Mouse (Mus musculus): ENCODE results near the gene Znhit3. TPM values are rescaled to one million over a fixed set of nuclear protein-coding genes. Genes with fewer than 3 reads are reported as not detected.
A peak's percentile ranks its signal among the peaks of the same experiment; 100 is the strongest.

Gene Znhit3
- polyA plus RNA-seq, 1 experiment from 2014 or later: 21.8 TPM

DNA sequence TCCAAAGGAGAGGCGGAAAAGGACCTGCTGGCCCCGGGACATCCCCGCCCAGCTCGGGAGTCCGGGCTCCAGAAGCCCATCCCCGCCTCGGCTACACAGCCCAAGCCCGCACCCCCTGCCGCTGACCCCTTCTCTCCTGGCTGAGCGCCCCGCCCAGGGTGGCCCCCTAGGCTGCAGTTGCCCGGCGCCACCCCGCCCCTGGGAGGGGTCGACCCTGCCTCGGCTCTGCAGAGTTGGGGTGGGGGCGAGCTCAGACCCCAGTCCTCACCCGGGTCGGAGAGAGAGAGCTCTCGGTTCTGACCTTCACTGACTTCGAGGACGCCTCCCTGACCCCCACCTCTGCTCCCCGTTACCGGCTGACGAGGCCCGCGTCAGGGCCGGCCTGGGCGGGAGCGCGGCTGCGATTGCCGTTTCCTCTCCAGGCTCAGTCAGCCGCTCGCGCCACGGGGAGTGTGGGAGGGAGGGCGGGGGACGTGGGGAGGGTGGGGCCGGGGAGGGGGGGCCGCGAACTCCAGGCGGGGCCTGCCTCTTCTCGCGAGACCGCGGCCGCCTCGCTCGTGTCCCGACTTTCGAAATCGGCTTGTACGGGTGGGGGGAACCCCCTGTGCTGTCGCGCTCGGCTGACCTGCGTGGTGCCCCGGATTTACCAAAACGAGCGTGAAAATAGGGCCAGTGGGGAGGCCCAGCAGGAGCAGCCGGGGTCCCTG, 45.7 kb downstream of the Znhit3 start, which contains the start of gene Ggnbp2:
Ggnbp2 (minus strand) TSS at position 481 of the 707 bp plus-strand sequence.
- H3K9me3 ChIP-seq (ENCODE audit: low read length): no peaks in the 10 kb centered on the region
- peak within 1 kb of the TSS; percentile 80 for H3K4me2 ChIP-seq (ENCODE audit: low read depth, low read length)
- H3K9ac ChIP-seq (replicated peaks): peak within 1 kb of the TSS; percentile 99
- ATAC-seq: peak; percentile 81
- H3K4me3 ChIP-seq (ENCODE audit: low read depth, low read length): peak within 1 kb of the TSS; percentile 100
- no peaks in the 10 kb centered on the region for H3K27me3 ChIP-seq (ENCODE audit: insufficient read depth, low read length)
- WGBS (ENCODE audit: insufficient replicate concordance): 0% methylated on average over 41 of the region's 62 CpGs
- H3K36me3 ChIP-seq (replicated peaks; ENCODE audit: insufficient read depth, low read length): peaks cover 13% of the 10 kb centered on the region
- H3K27ac ChIP-seq (ENCODE audit: low read depth): peak within 1 kb of the TSS; percentile 100
- peaks cover 19% of the 10 kb centered on the region for H3K4me1 ChIP-seq (ENCODE audit: insufficient read depth)
- peak; percentile 96 for DNase-seq
- TF ChIP-seq CTCF (IDR thresholded peaks at IDR 0.05; ENCODE audit: low read depth): 0 out of 2 replicates have a peak, but pooled peaks have one; percentile 6
- TF ChIP-seq EP300 (IDR thresholded peaks at IDR 0.05; ENCODE audit: low read depth): peak; percentile 72

DNA sequence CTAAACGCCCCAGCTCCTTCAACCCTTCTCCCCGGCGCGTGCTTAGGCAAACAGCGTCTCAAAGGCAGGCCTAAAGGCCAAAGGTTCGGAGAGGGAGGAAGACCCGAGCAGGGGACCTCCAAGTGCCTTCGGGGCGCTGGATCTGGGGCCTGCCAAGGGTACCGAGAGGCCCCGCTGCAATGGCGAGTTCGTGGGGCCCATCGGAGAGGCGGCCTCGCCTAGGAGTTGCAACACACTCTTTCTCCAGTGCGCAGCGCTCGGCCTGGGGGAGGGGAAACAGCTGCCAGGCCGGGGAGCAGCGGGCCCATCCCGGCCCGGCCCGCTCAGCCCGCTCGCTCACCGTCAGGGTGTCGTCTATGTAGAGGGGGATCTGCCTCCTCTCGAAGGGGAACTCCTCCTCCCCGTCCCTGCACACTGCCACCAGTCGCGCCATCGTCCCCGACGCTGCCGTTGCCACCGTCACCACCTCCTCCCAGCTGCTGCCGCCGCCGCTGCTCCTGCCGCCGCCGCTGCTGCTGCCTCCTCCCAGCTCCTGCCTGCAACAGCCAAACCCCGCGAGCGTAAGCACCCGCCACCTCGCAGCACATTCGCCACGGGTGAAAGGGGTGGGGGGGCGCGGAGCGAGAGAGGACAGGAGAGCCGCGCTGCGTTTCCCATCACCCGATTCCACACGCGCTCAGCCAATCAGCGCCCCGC, 46.5 kb downstream of the Znhit3 start:
- Histone ChIP-seq H3K27me3 (ENCODE audit: insufficient read depth, low read length) (no peaks in the 10 kb centered on the region), H3K4me2 (ENCODE audit: low read depth, low read length) (peak overlapping the region; percentile 80), H3K36me3 (replicated peaks; ENCODE audit: insufficient read depth, low read length) (peaks cover 13% of the 10 kb centered on the region), H3K27ac (ENCODE audit: low read depth) (peak overlapping the region; percentile 100), H3K4me1 (ENCODE audit: insufficient read depth) (peaks cover 19% of the 10 kb centered on the region), H3K9me3 (ENCODE audit: low read length) (no peaks in the 10 kb centered on the region), H3K9ac (replicated peaks) (peak overlapping the region; percentile 99), H3K4me3 (ENCODE audit: low read depth, low read length) (peak overlapping the region; percentile 100)
- DNase-seq (peak; percentile 97), ATAC-seq (peak; percentile 67)
- WGBS (ENCODE audit: insufficient replicate concordance): 1% methylated on average over 50 of the region's 61 CpGs
- TF ChIP-seq CTCF (IDR thresholded peaks at IDR 0.05; ENCODE audit: low read depth) (peak; percentile 12; the same call in 1 of the 2 replicates), EP300 (IDR thresholded peaks at IDR 0.05; ENCODE audit: low read depth) (no peak)

DNA sequence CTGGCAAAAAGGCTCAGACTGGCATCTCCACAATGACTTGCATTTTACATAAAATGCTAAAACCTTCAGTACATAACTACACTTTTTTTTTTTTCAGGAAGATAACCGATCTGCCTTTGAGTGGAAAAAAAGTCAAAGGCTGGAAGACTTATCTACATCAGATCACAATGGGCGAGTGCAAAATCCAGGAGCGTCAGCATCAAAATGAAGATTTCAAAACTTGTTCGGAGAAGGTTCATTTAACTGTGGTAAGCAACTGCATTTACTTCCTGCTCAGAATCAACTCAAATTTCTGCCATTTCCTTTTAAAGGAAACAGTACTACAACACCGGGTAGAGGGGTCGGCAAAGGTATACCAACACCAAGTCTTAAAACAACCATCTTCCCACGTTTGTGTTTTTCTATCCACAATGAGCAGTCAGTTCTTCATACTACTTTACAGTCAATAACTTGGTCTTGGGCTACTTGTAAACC, 47.3 kb downstream of the Znhit3 start:
- no peaks in the 10 kb centered on the region for H3K9me3 ChIP-seq (ENCODE audit: low read length)
- DNase-seq (no peak), ATAC-seq (no peak)
- H3K4me2 ChIP-seq (ENCODE audit: low read depth, low read length): peak overlapping the region; percentile 80
- H3K4me3 ChIP-seq (ENCODE audit: low read depth, low read length): peak overlapping the region; percentile 100
- WGBS (ENCODE audit: insufficient replicate concordance): 1% methylated on average over 7 of the region's 7 CpGs
- H3K4me1 ChIP-seq (ENCODE audit: insufficient read depth): peaks cover 17% of the 10 kb centered on the region
- H3K27me3 ChIP-seq (ENCODE audit: insufficient read depth, low read length): no peaks in the 10 kb centered on the region
- TF ChIP-seq CTCF (IDR thresholded peaks at IDR 0.05; ENCODE audit: low read depth) (no peak), EP300 (IDR thresholded peaks at IDR 0.05; ENCODE audit: low read depth) (no peak)
- peak overlapping the region; percentile 99 for H3K9ac ChIP-seq (replicated peaks)
- H3K36me3 ChIP-seq (replicated peaks; ENCODE audit: insufficient read depth, low read length): peaks cover 17% of the 10 kb centered on the region
- peak overlapping the region; percentile 100 for H3K27ac ChIP-seq (ENCODE audit: low read depth)

DNA sequence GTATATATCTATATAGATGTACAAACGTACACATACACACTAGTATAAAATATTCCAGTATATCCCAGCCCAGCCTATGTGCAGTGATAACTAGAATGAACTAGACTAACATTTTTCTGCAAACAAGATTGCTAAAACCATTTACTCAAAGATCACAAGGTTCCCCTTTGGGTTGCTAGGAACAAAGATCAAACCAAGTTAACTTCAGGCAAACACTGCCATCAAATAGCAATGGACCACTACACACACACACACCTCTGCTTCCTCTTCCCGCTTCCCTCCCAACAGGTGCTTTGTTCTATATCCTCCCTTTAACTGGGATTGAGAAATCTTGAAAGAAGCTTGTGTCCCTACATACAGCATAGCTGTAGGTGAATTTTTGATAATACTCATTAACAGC, 48.6 kb downstream of the Znhit3 start:
- 70% methylated on average over 2 of the region's 2 CpGs for WGBS (ENCODE audit: insufficient replicate concordance)
- Histone ChIP-seq H3K36me3 (replicated peaks; ENCODE audit: insufficient read depth, low read length) (peaks cover 21% of the 10 kb centered on the region), H3K4me2 (ENCODE audit: low read depth, low read length) (peak overlapping the region; percentile 80), H3K4me3 (ENCODE audit: low read depth, low read length) (peak overlapping the region; percentile 100), H3K9ac (replicated peaks) (peak overlapping the region; percentile 53), H3K9me3 (ENCODE audit: low read length) (no peaks in the 10 kb centered on the region), H3K4me1 (ENCODE audit: insufficient read depth) (peaks cover 15% of the 10 kb centered on the region), H3K27ac (ENCODE audit: low read depth) (0 out of 2 replicates have a peak overlapping the region, but pooled peaks have one; percentile 0), H3K27me3 (ENCODE audit: insufficient read depth, low read length) (no peaks in the 10 kb centered on the region)
- DNase-seq: no peak
- TF ChIP-seq EP300 (IDR thresholded peaks at IDR 0.05; ENCODE audit: low read depth) (no peak), CTCF (IDR thresholded peaks at IDR 0.05; ENCODE audit: low read depth) (no peak)
- ATAC-seq: no peak

DNA sequence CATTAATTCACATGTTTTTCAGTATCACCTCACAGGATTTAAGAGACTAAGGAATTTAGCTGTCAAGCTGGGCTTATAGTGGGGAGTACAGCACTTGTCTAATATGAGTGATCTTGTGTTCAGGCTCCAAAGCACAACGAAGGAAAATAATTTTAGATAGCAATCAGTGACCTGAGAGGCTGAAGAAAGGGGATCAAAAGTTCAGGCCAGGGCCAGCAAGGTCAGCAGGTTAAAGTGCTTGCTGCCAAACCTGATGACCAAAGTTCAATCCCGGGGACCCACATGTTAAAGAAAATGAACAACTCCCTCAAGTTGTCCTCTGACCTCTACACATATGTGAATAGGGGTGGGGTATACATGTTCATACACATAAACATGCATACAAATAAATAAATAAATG, 50.9 kb downstream of the Znhit3 start:
- H3K27me3 ChIP-seq (ENCODE audit: insufficient read depth, low read length): no peaks in the 10 kb centered on the region
- H3K27ac ChIP-seq (ENCODE audit: low read depth): 0 out of 2 replicates have a peak overlapping the region, but pooled peaks have one; percentile 3
- H3K4me1 ChIP-seq (ENCODE audit: insufficient read depth): peaks cover 15% of the 10 kb centered on the region
- no peaks in the 10 kb centered on the region for H3K9me3 ChIP-seq (ENCODE audit: low read length)
- ATAC-seq: no peak
- H3K36me3 ChIP-seq (replicated peaks; ENCODE audit: insufficient read depth, low read length): peaks cover 37% of the 10 kb centered on the region
- no peak overlapping the region for H3K4me3 ChIP-seq (ENCODE audit: low read depth, low read length)
- H3K4me2 ChIP-seq (ENCODE audit: low read depth, low read length): peak overlapping the region; percentile 23
- TF ChIP-seq CTCF (IDR thresholded peaks at IDR 0.05; ENCODE audit: low read depth) (no peak), EP300 (IDR thresholded peaks at IDR 0.05; ENCODE audit: low read depth) (peak; percentile 32; the same call in 1 of the 2 replicates)
- no peak for DNase-seq
- WGBS (ENCODE audit: insufficient replicate concordance): 45% methylated on average over 2 of the region's 2 CpGs
- H3K9ac ChIP-seq (replicated peaks): no peak overlapping the region

Small RNA genes lying within 50 kb of the gene (microRNA-seq; reads per million reads assigned to microRNA genes)
- gene Gm23564: not detected

Other genes with a start within 250 kb of the Znhit3 start
- gene Mrm1, start 96.9 kb downstream of the Znhit3 start, polyA plus RNA-seq (2015; fragmentation: Nextera tagmentation; extraction: Ambion mirVana): 7.4 and 8.4 TPM in 2 replicates
- 86.1 and 91.1 TPM in 2 replicates for gene Dhrs11, start 87.4 kb downstream of the Znhit3 start, polyA plus RNA-seq (2015; fragmentation: Nextera tagmentation; extraction: Ambion mirVana)
- gene Ggnbp2, start 45.5 kb downstream of the Znhit3 start, polyA plus RNA-seq (2015; fragmentation: Nextera tagmentation; extraction: Ambion mirVana): 44.7 and 56.3 TPM in 2 replicates
- gene Myo19, start 36.2 kb downstream of the Znhit3 start, polyA plus RNA-seq (2015; fragmentation: Nextera tagmentation; extraction: Ambion mirVana): 1.7 and 1.8 TPM in 2 replicates
- 1.3 and 1.4 TPM in 2 replicates for gene Pigw, start 36.1 kb downstream of the Znhit3 start, polyA plus RNA-seq (2015; fragmentation: Nextera tagmentation; extraction: Ambion mirVana)
- not detected in 2 replicates for gene Car4, start 41.4 kb upstream of the Znhit3 start, polyA plus RNA-seq (2015; fragmentation: Nextera tagmentation; extraction: Ambion mirVana)
- gene Usp32, start 223.8 kb upstream of the Znhit3 start, polyA plus RNA-seq (2015; fragmentation: Nextera tagmentation; extraction: Ambion mirVana): 4.7 and 6.1 TPM in 2 replicates